Mouse (Mus musculus) thymus, postnatal 0 days (tissue): ENCODE results near the gene Tollip. TPM values are rescaled to one million over a fixed set of nuclear protein-coding genes. Genes with fewer than 3 reads are reported as not detected.

Experiments used
- polyA plus RNA-seq: library from polyadenylated mRNA; unstranded; fragments of >200 nt; fragmentation: Nextera tagmentation; extraction: Ambion mirVana; gene quantifications from 2 replicates; pipeline ENCODE4 v1.2.1, GENCODE M21; 2015

Gene Tollip
- polyA plus RNA-seq, 1 experiment from 2014 or later, result 51.6 TPM

Other genes with a start within 250 kb of the Tollip start
- 0.17 and 0.27 TPM in 2 replicates for gene Muc2, start 228.2 kb downstream of the Tollip start, polyA plus RNA-seq
- 0.12 and 0.14 TPM in 2 replicates for gene Muc5ac, start 129.5 kb downstream of the Tollip start, polyA plus RNA-seq
- gene Muc5b, start 79.4 kb downstream of the Tollip start, polyA plus RNA-seq, result 0.77 and 1.2 TPM in 2 replicates
- 0.32 and 0.57 TPM in 2 replicates for gene Brsk2, start 31.2 kb upstream of the Tollip start, polyA plus RNA-seq
- 92.2 and 93.5 TPM in 2 replicates for gene Mob2, start 142.6 kb upstream of the Tollip start, polyA plus RNA-seq
- gene Dusp8, start 177.3 kb upstream of the Tollip start, polyA plus RNA-seq, result 0.34 and 0.58 TPM in 2 replicates
- not detected in 2 replicates for gene Gm45618, start 202.2 kb upstream of the Tollip start, polyA plus RNA-seq
- gene Gm39115, start 217.5 kb upstream of the Tollip start, polyA plus RNA-seq, result not detected in 2 replicates
- not detected in 2 replicates for gene Gm45337, start 226.1 kb upstream of the Tollip start, polyA plus RNA-seq
- not detected in 2 replicates for gene Gm29735, start 238.6 kb upstream of the Tollip start, polyA plus RNA-seq
- not detected in 2 replicates for gene Gm4553, start 247.2 kb upstream of the Tollip start, polyA plus RNA-seq